Mouse (Mus musculus) spleen, adult 18-20 months (tissue): ENCODE measurements around the gene Fjx1.

Source experiments
- DNase-seq, 2 experiments: peaks; one replicate each; pipeline ENCODE4 v3.0.0; 2022; ENCODE audit warnings: mixed read lengths in 2 of 2

Fjx1 gene

DNA sequence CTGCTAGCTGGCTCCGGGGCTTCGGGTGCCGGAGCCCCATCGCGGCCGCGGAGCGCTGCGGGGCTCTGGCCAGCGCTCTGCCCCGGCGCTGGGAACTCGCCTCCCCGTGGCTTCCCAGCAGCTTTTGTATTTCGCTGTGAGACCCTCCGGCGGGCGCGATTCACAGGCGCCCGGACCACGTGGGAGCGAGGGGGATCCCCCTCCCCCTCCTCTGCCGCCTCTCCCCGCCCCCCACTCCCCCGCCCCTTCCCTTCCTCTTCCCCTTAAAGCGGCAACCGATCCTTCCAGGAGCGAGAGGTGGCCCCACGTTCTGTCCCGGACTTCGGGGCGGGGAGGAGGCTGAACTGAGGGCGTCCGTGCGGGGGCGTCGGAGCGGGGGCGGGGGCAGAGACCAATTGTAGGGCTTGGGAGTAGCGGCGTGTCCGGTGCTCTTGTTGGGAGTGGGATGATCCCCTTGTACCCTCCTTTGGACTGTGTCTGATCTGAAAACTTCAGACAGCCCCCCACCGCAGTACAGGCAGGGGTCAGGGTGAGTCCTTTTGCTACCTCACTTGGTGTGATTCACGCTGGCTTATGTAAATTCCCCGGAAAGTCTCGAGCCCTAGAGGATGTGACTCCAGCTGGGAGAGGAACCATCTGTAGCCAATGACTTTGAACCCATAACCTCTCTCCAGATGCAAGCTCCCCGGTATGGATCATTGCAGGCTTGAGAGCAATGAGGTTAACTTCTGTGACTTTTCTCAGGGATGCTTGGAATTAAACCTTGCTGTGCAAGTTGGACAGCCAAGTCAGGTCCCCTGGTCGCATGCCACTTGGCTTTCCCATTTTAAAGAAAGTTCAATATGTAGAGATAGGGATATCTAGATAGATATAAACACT, at the start of gene Fjx1:
Fjx1 (minus strand) TSS at position 829 of the 879 bp plus-strand sequence.
- peak in 1 of 2 experiments; percentile 4 for DNase-seq

- DNase-seq, result no peak
Measured at GRCm38 (mm10) chr2:102500001-102500689, 47.8 kb upstream of the Fjx1 start.

DNA sequence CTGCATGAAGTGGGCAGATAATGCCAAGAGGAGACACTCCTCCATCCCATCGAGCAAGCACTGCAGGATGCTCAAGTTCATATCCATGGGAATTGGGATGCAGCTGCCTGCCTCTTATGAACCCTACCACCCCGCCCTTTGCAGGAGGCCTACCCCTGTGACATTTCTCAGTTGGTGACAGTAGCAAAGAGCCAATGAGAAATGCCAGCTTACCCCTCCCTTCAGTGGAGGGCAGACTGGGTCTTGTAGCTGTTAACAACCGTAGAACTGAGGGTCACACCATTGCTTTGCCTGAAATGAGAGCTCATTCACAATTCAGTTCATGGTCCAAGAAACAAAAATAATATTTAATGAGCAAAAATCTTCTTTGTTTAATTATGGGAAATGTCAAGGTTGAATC, 28.4 kb upstream of the Fjx1 start:
- DNase-seq, result no peak

DNA sequence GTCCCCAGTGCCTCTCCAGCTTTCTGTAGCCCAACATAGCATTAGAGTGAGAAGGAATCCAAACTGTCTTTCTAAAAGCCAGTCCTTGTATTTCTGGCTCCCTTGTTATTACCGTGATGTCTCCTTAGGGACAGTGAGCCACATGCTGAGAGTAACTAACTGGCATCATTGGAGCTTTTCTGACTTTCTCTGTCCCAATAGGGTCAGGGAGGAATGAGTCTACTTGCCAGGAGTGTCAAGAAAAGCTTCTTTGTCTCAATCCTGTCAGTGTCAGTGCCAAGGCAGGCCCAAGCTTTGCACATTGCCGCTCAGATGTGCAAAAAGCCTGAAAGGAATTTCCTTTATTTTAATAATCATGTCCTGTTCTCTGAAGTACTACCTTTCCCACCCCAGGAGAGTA, 23.8 kb upstream of the Fjx1 start:
- no peak for DNase-seq

DNA sequence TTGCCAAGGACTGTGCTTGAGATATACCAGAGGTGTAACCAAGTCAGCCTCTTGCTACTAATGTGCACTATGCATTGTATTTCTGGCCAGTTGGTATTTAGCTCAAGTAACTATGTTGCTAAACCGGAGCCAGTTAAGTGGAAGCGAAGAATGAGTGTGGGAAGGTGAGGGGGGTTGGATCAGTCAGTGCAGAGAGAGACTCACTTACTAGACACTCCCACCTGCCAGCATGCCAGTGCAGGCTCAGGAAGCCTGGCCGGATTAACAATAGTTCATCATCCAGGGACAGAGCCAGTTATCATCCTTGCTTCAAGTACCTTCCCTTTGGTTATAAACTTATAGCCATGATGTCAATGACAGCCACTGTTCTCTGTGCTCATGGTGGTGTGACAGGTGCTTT, 16.3 kb upstream of the Fjx1 start:
- no peak for DNase-seq

DNA sequence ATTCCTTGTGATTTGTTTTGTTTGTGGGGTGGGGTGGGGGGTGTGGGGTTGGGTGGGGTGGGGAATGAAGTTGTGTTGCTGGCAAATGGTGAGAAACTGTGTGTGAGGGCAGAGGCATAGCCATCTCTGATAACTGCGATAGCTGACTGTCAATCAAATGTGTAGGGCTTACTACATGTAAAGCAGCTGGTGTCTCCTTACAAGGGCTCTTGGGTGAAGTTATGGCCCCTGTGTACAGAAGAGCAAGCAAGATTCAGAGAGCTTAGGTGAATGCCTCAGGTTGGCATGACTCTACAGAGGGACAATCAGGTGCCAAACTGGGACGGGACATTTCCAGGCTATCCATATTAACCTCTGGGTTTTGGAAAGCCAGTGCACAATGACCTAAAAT, 12.0 kb upstream of the Fjx1 start:
- DNase-seq, result no peak

- DNase-seq, result no peak
Measured at GRCm38 (mm10) chr2:102463587-102464341, 11.5 kb upstream of the Fjx1 start.

GRCm38 (mm10) chr2:102461491-102461890, 9.2 kb upstream of the Fjx1 start:
- no peak for DNase-seq

DNA sequence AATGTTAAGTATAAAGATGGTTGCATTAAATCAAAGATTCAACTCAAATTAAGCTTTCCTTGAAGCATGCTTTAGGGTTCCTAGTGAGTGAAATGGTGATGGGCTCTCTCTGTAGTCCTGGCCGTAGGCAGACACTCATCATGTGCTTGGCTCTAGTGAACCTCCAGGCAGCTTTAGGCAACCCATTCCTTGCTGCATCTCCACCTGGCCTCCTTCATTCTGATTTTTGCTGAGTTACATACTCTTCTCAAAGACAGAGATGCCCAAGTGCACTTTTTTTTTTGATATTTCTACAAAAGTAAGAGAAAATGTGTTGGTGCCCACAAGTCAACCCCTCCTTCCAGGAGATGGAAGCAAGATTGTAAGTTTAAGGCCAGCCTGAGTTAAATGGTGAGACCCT, 2.8 kb upstream of the Fjx1 start:
- no peak for DNase-seq

- DNase-seq, result peak in 1 of 2 experiments; percentile 3
Measured at GRCm38 (mm10) chr2:102453447-102453846, 1.1 kb upstream of the Fjx1 start.

DNA sequence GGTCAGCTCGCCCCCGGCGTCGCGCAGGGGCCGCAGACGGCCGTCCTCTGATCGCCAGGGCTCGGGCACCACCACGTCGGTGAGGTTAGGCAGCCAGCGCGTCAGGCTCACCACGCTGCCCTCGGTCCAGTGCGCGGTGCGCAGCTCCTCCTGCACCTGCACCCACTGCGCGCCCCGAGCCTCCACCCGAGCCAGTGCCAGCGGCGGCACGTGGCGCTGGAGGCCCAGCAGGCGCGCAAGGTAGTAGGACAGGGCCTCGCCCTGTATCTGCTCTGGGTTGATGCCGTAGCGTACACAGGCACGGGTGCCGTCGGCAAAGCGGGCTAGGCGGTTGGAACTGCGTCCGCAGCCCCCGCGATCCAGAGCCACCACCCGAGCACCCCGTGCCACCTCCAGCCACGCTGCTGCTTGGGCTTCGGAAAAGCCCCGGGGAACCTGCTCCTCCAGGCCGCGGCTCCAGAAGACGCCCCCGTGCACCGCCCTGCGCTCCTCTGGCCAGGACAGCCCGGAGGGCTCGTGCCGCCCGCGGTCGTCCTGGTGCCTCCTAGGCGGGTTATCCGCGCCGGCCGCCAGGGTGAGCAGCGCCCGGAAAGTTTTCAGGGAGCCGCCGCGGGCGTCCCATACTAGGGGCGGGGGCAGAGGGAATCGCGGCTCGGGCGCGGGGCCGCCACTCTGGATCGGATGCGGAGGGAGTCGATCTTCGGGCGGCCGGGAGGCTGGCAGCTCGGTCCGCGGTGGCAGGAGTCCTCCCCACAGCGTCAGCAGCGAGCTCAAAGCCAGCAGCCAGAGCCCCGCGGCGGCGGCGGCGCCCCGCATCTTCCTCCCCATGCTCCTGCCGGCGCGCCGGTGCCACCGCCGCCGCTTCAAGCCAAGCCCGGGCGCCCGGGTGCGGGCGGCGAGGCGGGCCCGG, 1.3 kb downstream of the Fjx1 start:
- DNase-seq, result peak; percentile 6 to 28

DNA sequence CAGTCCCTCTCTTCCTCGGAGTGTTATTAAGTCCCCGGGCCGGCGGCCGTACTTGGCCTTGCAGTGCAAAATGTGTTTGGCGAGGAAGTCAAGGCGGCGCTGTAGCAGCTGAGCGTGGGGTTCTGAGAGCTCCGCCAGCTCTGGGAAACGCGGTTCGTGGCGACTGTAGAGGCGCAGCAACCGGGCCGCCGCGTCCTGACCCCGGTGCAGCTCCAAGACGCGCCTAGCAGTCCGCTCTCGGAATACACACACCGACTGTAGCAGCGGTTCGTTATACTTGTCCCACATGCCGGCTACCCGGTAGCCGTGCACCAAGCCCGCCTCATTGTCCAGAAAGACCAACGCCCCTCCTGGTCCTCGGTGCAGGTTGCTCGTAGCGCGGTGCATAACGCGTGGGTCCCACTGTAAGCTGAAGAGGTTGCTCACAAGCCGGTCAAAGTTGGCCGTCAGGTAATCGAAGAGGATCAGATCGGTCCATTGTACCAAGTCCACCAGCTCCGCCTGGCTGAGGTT, 2.0 kb downstream of the Fjx1 start:
- DNase-seq, result peak; percentile 7 to 25

- DNase-seq, result no peak
Measured at GRCm38 (mm10) chr2:102449630-102450247, 2.6 kb downstream of the Fjx1 start.

- no peak for DNase-seq
Measured at GRCm38 (mm10) chr2:102449056-102449455, 3.2 kb downstream of the Fjx1 start.

GRCm38 (mm10) chr2:102447831-102448230, 4.5 kb downstream of the Fjx1 start:
- DNase-seq, result no peak

- no peak for DNase-seq
Measured at GRCm38 (mm10) chr2:102446851-102447250, 5.4 kb downstream of the Fjx1 start.

DNA sequence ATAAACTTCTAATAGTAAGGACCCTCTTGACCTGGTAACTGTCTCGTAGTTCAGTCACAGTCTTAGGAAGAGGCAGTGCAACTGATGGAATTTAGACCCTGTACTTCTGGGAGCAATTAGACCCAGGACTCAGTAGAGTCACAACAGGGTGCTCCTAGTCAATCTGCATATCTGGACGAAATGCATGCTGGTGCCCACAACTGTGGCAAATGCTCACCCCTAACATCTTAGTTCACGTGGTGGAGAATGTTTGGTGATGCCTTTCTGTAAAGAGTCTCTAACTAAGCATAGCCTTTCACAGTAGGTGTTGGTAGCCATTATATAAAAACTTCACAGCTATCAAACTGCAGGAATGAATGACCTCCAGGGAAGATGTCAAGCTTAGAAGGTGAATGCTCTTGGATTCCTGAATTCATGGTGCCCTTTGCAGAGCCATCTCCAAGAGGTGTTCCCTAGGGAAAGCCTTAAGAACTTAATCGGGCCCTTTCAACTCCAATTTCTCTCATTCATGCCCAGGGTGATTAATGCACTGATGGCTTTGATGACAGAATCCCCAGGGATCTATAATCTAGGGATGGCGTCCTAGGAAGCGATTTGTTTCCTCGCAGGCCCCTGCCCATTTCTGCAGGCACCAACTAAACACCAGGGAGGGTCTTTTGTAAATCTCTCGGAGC, 14.8 kb downstream of the Fjx1 start:
- DNase-seq, result no peak

- no peak for DNase-seq
Measured at GRCm38 (mm10) chr2:102433879-102434278, 18.4 kb downstream of the Fjx1 start.

DNA sequence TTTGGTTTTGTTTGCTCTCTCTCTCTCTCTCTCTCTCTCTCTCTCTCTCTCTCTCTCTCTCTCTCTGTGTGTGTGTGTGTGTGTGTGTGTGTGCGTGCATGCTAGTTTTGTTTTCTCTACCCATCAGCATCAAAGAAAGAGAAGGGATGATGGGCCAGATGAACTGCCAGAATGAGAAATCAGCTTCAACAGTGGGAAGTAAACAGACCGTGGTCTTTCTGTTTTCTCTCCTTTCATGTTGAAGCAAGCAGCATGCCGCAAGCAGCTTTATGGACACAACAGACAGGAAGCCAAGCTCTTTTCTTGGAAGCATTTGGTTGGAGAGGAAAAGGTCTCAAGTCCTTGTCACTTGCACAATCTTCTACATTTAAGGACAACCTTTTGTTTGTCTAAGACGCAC, 21.2 kb downstream of the Fjx1 start:
- no peak for DNase-seq

DNA sequence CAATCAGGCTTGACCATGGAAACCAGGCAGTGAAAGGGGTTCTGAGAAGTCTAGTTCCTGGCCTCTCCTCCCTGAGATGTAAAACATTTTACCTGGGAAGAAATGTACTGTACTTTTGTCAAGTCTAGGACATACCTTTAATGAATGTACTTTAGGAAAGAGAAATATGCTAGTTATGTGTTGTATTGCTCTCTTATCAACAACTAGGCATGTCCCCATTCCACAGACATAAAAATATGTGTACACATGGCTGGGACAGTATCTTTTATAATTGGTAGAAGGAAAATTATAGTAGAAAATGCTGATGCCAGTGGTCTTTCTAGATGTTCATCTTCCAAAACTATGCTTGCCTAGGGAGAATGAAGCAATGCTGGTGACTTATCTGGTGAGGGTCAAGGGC, 24.3 kb downstream of the Fjx1 start:
- no peak for DNase-seq

DNA sequence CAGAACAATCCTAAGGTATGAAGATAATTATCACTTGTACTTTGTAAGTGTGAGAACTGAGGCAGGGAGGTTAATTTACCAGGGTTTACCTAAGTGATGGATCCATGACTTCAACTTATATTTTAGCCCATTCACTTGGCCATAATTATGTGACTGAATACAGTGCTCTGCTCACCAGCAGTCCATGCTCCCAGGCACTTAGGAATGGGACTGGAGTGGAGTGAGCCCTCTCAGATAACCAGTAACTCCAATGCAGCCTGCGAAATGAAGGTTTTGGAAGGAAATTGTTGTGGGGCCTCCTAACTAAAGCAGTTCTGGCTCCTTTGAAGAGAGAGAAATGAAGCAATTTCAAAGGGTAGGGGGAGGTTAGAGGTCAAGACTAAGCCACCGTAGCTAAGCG, 25.9 kb downstream of the Fjx1 start:
- DNase-seq, result no peak
